Mouse (Mus musculus): ENCODE measurements around the gene Grm7.

DNA sequence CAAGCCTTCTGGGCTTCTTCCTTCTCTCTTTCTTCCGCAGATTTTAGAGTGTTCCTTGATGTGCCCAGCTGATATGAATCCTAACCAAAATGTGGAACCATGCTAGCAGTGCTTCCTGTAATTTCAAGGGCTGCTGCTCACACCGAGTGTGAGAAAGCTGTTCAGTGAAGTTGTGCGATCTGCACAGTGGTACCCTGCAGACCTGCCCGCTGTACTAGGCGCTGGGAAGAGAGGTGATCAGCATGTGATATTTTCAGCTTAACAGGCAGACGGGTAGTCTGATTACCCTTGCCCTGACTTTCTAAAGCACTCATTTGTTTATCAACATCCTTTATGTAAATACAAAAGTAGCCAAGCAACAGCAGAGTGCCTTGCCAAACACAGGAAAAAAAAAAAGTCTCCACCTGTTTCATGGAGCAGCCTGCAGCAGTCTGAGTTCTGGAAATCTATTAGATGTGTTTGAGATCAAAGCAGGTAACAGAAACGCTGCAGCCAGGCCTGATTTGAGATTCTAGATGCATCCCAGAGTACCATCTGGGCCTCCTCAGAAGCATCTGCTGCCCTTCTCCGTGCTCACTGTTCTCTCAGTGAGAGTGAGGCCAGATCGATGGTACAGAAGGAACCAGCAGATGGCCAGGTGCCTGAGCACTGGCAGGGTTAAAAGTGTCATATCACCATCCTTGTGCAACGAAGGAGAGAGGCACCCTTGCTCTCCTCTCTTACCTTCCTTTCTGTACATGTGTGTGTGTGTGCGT lies 727.4 kb downstream of the Grm7 start:
- TF ChIP-seq POLR2A (IDR thresholded peaks at IDR 0.05; ENCODE audit: control insufficient read depth, extremely low read depth, insufficient read depth, low read length, poor library complexity) (no peak), CTCF (IDR thresholded peaks at IDR 0.05; ENCODE audit: borderline replicate concordance, control insufficient read depth, extremely low read depth, insufficient read depth, low read length, poor library complexity) (no peak)
